Mouse (Mus musculus): Measurements from ENCODE around the gene Gm6020. TPM values are rescaled to one million over a fixed set of nuclear protein-coding genes. Genes with fewer than 3 reads are reported as not detected.

The Gm6020 gene
- polyA plus RNA-seq, 1 experiment: not detected

DNA sequence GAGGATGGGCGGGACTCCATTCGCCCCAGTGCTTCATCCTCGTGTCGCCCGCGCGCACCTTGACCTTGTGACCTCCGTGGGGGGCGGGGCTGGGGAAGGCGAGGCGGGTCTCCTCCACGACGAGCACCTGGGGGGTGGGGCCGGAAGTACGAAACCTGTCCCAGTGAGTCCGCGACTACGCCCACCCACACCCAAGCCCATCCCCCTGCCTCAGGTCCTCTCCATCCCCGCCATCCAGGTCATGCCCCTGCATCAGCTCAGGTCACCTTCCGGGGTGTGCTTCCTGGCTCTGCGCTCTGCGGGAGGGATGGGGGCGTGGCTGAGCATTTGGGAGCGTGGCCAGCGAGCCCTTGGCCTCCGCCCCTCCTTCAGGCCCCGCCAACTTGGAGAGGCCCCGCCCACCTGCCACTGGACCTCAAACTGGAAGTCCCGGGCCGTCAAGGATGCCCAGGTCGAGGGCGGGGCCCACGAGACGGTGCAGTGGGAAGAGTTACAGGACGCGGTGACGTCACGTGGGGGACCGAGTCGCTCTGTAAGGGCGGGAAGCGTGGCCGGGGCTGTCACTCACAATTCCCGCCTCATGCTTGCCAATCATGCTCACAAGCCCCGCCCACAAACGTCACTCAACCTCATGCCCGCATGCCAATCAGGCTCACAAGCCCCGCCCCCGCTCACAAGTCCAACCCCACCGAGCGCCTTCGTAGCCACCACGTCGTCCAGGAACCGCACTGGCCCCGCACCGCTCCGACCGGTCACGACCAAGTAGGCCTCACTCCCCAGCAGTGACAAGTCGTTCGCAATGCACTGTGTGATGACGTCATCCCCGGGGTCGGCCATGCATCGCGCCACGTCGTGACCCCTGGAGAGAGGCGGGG is 42.1 kb downstream of the Gm6020 start:
- H3K9ac ChIP-seq (ENCODE audit: low read depth, poor library complexity, severe bottlenecking): peak overlapping the region; percentile 48
- TF ChIP-seq CTCF (IDR thresholded peaks at IDR 0.05; ENCODE audit: low read depth, low read length) (no peak), EP300 (IDR thresholded peaks at IDR 0.05; ENCODE audit: insufficient read depth, low read depth, low read length) (peak; percentile 78; the same call in 1 of the 2 replicates), POLR2A (IDR thresholded peaks at IDR 0.05; ENCODE audit: insufficient read depth, low read length) (no peak)
- H3K4me1 ChIP-seq (ENCODE audit: control insufficient read depth, insufficient read depth, low read length): no peaks in the 10 kb centered on the region
- H3K9me3 ChIP-seq (replicated peaks; ENCODE audit: control insufficient read depth, insufficient read depth, low read length, poor library complexity, severe bottlenecking): no peaks in the 10 kb centered on the region
- no peaks in the 10 kb centered on the region for H3K36me3 ChIP-seq (ENCODE audit: control insufficient read depth, insufficient read depth, low read length, poor library complexity, severe bottlenecking)
- H3K27ac ChIP-seq (ENCODE audit: insufficient read depth, low read length): peak overlapping the region; percentile 71
- H3K27me3 ChIP-seq (ENCODE audit: control insufficient read depth, insufficient read depth, low read length, poor library complexity, severe bottlenecking): no peaks in the 10 kb centered on the region
- H3K4me3 ChIP-seq (ENCODE audit: low read depth, low read length): peak overlapping the region; percentile 76

DNA sequence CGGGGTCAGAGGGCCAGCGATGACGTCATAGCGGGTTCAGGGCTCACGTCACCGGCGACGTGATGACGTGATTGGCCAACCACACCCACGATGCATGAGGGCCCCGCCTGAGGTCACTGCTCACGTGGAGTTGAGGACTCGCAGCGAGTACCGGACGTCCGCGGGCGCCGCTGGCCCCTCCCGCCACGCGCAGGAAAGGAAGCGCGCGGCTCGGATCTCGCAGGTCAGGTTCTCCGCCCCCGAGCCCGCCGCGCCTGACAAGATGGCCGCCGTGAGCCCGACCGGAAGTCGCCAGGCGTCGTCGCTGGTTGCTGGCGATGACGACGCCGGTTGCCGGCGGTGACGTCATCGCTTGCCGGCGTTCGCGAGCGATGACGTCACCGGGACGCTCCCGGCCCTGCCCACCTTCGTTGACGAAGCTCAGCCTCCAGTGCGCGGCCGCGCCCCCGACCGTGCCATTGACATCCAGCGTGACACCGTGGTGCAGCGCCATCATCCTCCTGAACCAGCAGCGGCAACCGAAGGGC is 42.8 kb downstream of the Gm6020 start:
- Histone ChIP-seq H3K4me1 (ENCODE audit: control insufficient read depth, insufficient read depth, low read length) (no peaks in the 10 kb centered on the region), H3K9ac (ENCODE audit: low read depth, poor library complexity, severe bottlenecking) (no peak overlapping the region), H3K9me3 (replicated peaks; ENCODE audit: control insufficient read depth, insufficient read depth, low read length, poor library complexity, severe bottlenecking) (no peaks in the 10 kb centered on the region), H3K36me3 (ENCODE audit: control insufficient read depth, insufficient read depth, low read length, poor library complexity, severe bottlenecking) (no peaks in the 10 kb centered on the region), H3K27me3 (ENCODE audit: control insufficient read depth, insufficient read depth, low read length, poor library complexity, severe bottlenecking) (no peaks in the 10 kb centered on the region), H3K4me3 (ENCODE audit: low read depth, low read length) (peak overlapping the region; percentile 76), H3K27ac (ENCODE audit: insufficient read depth, low read length) (peak overlapping the region; percentile 71)
- no peak for TF ChIP-seq POLR2A (IDR thresholded peaks at IDR 0.05; ENCODE audit: insufficient read depth, low read length)
- TF ChIP-seq CTCF (IDR thresholded peaks at IDR 0.05; ENCODE audit: low read depth, low read length): no peak
- no peak for TF ChIP-seq EP300 (IDR thresholded peaks at IDR 0.05; ENCODE audit: insufficient read depth, low read depth, low read length)

DNA sequence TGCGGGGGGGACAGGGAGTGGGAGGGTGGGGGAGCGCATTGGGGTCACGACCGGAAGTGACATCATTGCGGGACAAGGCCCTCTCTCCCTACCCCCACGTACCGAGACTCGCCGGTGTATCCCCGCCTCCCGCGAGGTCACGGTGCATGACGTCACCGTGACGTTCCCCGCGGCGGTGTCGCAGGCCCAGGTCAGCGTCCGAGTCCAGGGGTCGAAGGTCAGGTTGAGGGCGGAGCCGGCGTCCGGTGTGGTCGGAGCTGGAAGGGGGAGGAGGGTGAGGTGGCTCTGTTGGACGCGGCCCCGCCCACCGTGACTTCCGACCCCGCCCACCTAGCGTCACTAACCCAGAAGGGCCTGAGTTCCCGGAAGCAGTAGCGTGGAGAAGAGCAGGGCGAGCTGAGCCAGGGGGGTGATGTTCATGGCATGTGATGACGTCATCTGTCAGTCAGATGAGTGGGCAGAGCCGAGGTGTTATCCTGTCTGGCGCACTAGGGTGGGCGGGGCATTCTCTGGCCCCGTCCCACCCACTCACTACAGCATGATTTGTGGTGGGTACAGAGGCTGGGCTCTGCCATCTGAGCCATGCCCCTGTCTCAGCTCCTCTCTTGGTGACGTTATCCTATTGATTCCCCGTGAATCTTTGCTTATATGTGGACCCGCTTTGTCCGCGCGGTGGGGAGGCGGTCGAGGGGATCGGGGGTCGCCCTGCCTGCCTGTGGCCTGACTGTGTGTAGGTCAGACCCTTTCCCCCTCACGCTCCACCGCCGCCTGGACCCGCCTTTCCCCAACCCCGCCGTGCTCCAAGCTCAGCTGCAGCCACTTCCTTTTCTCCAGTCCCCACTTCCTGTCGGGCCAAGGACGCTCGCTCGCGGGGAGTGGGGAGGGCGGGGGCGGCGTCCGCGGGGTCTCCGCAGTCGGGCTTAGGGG is 43.5 kb downstream of the Gm6020 start:
- no peaks in the 10 kb centered on the region for H3K9me3 ChIP-seq (replicated peaks; ENCODE audit: control insufficient read depth, insufficient read depth, low read length, poor library complexity, severe bottlenecking)
- H3K36me3 ChIP-seq (ENCODE audit: control insufficient read depth, insufficient read depth, low read length, poor library complexity, severe bottlenecking): no peaks in the 10 kb centered on the region
- no peaks in the 10 kb centered on the region for H3K4me1 ChIP-seq (ENCODE audit: control insufficient read depth, insufficient read depth, low read length)

DNA sequence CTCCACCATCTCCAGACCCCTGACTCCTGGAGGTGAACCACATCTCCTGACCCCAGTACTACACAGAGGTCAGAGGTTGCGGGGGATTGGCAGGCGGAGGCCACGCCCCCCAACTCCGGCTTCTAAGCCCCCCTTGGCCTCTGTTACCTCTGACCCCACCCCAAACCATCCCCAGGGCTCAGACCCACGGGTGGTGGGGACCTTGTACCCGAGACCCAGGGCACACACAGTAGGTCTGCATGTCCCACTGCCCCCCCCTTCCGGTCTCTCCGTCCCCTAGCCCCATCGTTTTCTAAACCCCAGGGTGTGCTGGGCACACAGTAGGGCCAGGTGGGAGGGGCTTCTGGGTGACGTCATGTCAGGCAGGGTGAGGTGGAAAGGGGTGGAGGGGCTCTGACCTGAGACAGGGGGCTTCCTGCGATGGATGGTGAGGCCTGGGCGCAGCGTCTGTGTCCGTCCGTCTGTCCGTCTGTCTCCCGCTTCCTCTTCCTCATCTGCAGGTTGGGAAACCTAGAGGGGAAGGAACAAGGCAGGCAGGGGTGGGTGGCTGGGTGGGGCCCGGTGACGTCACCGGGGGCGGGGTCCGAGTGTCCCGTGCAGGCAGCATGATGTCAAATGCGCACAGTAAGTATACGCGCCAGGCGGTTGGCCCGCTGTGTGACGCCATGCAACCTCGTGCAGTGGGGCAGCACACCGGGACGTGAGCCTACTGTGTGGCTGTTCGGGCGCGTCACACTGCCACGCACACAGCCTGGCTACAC is 44.4 kb downstream of the Gm6020 start, which contains the start of gene Csf2ra:
TSS of gene Csf2ra (minus strand) at position 489 of the 761 bp plus-strand sequence.
- Histone ChIP-seq H3K4me1 (ENCODE audit: control insufficient read depth, insufficient read depth, low read length) (no peaks in the 10 kb centered on the region), H3K36me3 (ENCODE audit: control insufficient read depth, insufficient read depth, low read length, poor library complexity, severe bottlenecking) (no peaks in the 10 kb centered on the region), H3K27me3 (ENCODE audit: control insufficient read depth, insufficient read depth, low read length, poor library complexity, severe bottlenecking) (no peaks in the 10 kb centered on the region), H3K9ac (ENCODE audit: low read depth, poor library complexity, severe bottlenecking) (peak within 1 kb of the TSS; percentile 70), H3K27ac (ENCODE audit: insufficient read depth, low read length) (peak within 1 kb of the TSS; percentile 52), H3K4me3 (ENCODE audit: low read depth, low read length) (peak within 1 kb of the TSS; percentile 73), H3K9me3 (replicated peaks; ENCODE audit: control insufficient read depth, insufficient read depth, low read length, poor library complexity, severe bottlenecking) (no peaks in the 10 kb centered on the region)
- no peak for TF ChIP-seq CTCF (IDR thresholded peaks at IDR 0.05; ENCODE audit: low read depth, low read length)
- TF ChIP-seq EP300 (IDR thresholded peaks at IDR 0.05; ENCODE audit: insufficient read depth, low read depth, low read length): peak; percentile 20; the same call in 1 of the 2 replicates
- no peak for TF ChIP-seq POLR2A (IDR thresholded peaks at IDR 0.05; ENCODE audit: insufficient read depth, low read length)

More for the DNA sequence above, 43.5 kb downstream of the Gm6020 start:
- Histone ChIP-seq H3K27ac (ENCODE audit: insufficient read depth, low read length) (peak overlapping the region; percentile 57), H3K9ac (ENCODE audit: low read depth, poor library complexity, severe bottlenecking) (peak overlapping the region; percentile 70), H3K4me3 (ENCODE audit: low read depth, low read length) (peak overlapping the region; percentile 73), H3K27me3 (ENCODE audit: control insufficient read depth, insufficient read depth, low read length, poor library complexity, severe bottlenecking) (no peaks in the 10 kb centered on the region)
- TF ChIP-seq POLR2A (IDR thresholded peaks at IDR 0.05; ENCODE audit: insufficient read depth, low read length) (no peak), CTCF (IDR thresholded peaks at IDR 0.05; ENCODE audit: low read depth, low read length) (no peak), EP300 (IDR thresholded peaks at IDR 0.05; ENCODE audit: insufficient read depth, low read depth, low read length) (0 out of 2 replicates have a peak, but pooled peaks have one; percentile 12)

Other genes with a start within 250 kb of the Gm6020 start
- gene Zfp950, start 43.0 kb upstream of the Gm6020 start, polyA plus RNA-seq (2011; ENCODE audit: insufficient read depth, insufficient read length, low read depth, missing spikeins): 13.1 and 18.5 TPM in 2 replicates
- gene Gm7102, start 7.6 kb upstream of the Gm6020 start, polyA plus RNA-seq (2011; ENCODE audit: insufficient read depth, insufficient read length, low read depth, missing spikeins): not detected in 2 replicates
- gene Csf2ra, start 44.5 kb downstream of the Gm6020 start, polyA plus RNA-seq (2011; ENCODE audit: insufficient read depth, insufficient read length, low read depth, missing spikeins): 16.6 and 18.3 TPM in 2 replicates
- 7.1 and 12.1 TPM in 2 replicates for gene Gm21060, start 113.2 kb downstream of the Gm6020 start, polyA plus RNA-seq (2011; ENCODE audit: insufficient read depth, insufficient read length, low read depth, missing spikeins)

All from ES-Bruce4 (cell line).